Mouse (Mus musculus) heart, postnatal 36 days (tissue): Measurements from ENCODE around the gene 0610030E20Rik. TPM values are rescaled to one million over a fixed set of nuclear protein-coding genes. Genes with fewer than 3 reads are reported as not detected.

Experiments used
- DNase-seq, 2 experiments: peaks; one replicate each; pipeline ENCODE4 v3.0.0; 2021 to 2022
- intact Hi-C: fragments of 180-260 bp; cut with DNase I; formaldehyde crosslinking; loops from one replicate; pipeline ENCODE4 v1.15.1; 2025
- total RNA-seq, 2 experiments: library from RNA; stranded (reverse); gene quantifications; 2 replicates each; pipeline ENCODE4 v1.2.3; 2021

Gene 0610030E20Rik
- total RNA-seq, 2 experiments from 2014 or later = 9.8 to 11.3 TPM

- intact Hi-C loops = no loop called here
These were observed 41.7 kb downstream of the 0610030E20Rik start for GRCm38 (mm10) chr6:72388791-72389329.

GRCm38 (mm10) chr6:72389471-72389940 lies 42.4 kb downstream of the 0610030E20Rik start:
- no peak for DNase-seq
- intact Hi-C loops = no loop called here

More at GRCm38 (mm10) chr6:72388791-72389329, 41.7 kb downstream of the 0610030E20Rik start:
- DNase-seq = no peak

GRCm38 (mm10) chr6:72389941-72390771 lies 43.0 kb downstream of the 0610030E20Rik start, which contains the start of gene Vamp8:
Gene Vamp8 (minus strand): TSS chr6:72390703.
- intact Hi-C loops = loop anchor here (5.0 kb wide), 1 partner anchor 113 kb away; no protein-coding TSS in a partner anchor

GRCm38 (mm10) chr6:72390795-72391521 lies 43.8 kb downstream of the 0610030E20Rik start:
- intact Hi-C loops = loop anchor here (5.0 kb wide), 1 partner anchor 114 kb away; no protein-coding TSS in a partner anchor
- DNase-seq = peak; percentile 72 to 73

More at GRCm38 (mm10) chr6:72389941-72390771, 43.0 kb downstream of the 0610030E20Rik start, which contains the start of gene Vamp8:
- peak; percentile 89 to 93 for DNase-seq

GRCm38 (mm10) chr6:72392341-72392740 lies 45.2 kb downstream of the 0610030E20Rik start:
- no peak for DNase-seq
- intact Hi-C loops = loop anchor here (5.0 kb wide), 1 partner anchor 115 kb away; no protein-coding TSS in a partner anchor

- DNase-seq = no peak
- intact Hi-C loops = no loop called here
These were observed 49.7 kb downstream of the 0610030E20Rik start for GRCm38 (mm10) chr6:72396837-72397251.

GRCm38 (mm10) chr6:72399967-72400366 lies 52.9 kb downstream of the 0610030E20Rik start:
- DNase-seq = no peak
- intact Hi-C loops = loop anchor here (10.0 kb wide), 1 partner anchor 215 kb away; no protein-coding TSS in a partner anchor

- peak; percentile 80 to 87 for DNase-seq
- intact Hi-C loops = loop anchor here (10.0 kb wide), 1 partner anchor 217 kb away; no protein-coding TSS in a partner anchor
These were observed 54.8 kb downstream of the 0610030E20Rik start for GRCm38 (mm10) chr6:72401875-72402274.

Other genes starting within 250 kb of the 0610030E20Rik start
- gene St3gal5, start 249.7 kb upstream of the 0610030E20Rik start, total RNA-seq = 10 to 100 TPM; 58.4 to 66.9 TPM
- 10 to 100 TPM in 1 of 2 experiments, 1 to 10 TPM in 1; 10.0 to 11.4 TPM for gene Atoh8, start 111.7 kb upstream of the 0610030E20Rik start, total RNA-seq
- not detected for gene Sftpb, start 42.7 kb upstream of the 0610030E20Rik start, total RNA-seq
- gene Usp39, start 2.1 kb upstream of the 0610030E20Rik start, total RNA-seq = 10 to 100 TPM; 14.7 to 16.6 TPM
- 10 to 100 TPM; 19.3 to 22.6 TPM for gene Tmem150a, start 8.1 kb downstream of the 0610030E20Rik start, total RNA-seq
- gene Rnf181, start 19.6 kb downstream of the 0610030E20Rik start, total RNA-seq = 10 to 100 TPM; 42.8 to 47.6 TPM
- 10 to 100 TPM; 67.4 to 72.6 TPM for gene Vamp5, start 33.2 kb downstream of the 0610030E20Rik start, total RNA-seq
- 10 to 100 TPM; 75.7 to 81.5 TPM for gene Vamp8, start 43.4 kb downstream of the 0610030E20Rik start, total RNA-seq
- 10 to 100 TPM; 31.1 to 31.7 TPM for gene Ggcx, start 67.0 kb downstream of the 0610030E20Rik start, total RNA-seq
- 100 to 1,000 TPM in 1 of 2 experiments, 10 to 100 TPM in 1; 81.3 to 164 TPM for gene Mat2a, start 92.2 kb downstream of the 0610030E20Rik start, total RNA-seq
- gene Sh2d6, start 174.4 kb downstream of the 0610030E20Rik start, total RNA-seq = under 1 TPM; 0.33 to 0.35 TPM
- 10 to 100 TPM in 1 of 2 experiments, 1 to 10 TPM in 1; 9.0 to 10.3 TPM for gene Capg, start 197.1 kb downstream of the 0610030E20Rik start, total RNA-seq